Mouse (Mus musculus): ENCODE results near the gene Scgb1c1. TPM values are rescaled to one million over a fixed set of nuclear protein-coding genes. Genes with fewer than 3 reads are reported as not detected.

The Scgb1c1 gene
- polyA plus RNA-seq, 1 experiment from 2014 or later = not detected

Other genes starting within 250 kb of the Scgb1c1 start
- gene Olfr46, start 244.3 kb upstream of the Scgb1c1 start, polyA plus RNA-seq (2015; fragmentation: Nextera tagmentation; extraction: Ambion mirVana) = not detected in 2 replicates
- not detected in 2 replicates for gene Olfr61, start 216.6 kb upstream of the Scgb1c1 start, polyA plus RNA-seq (2015; fragmentation: Nextera tagmentation; extraction: Ambion mirVana)
- not detected in 2 replicates for gene Olfr53, start 199.1 kb upstream of the Scgb1c1 start, polyA plus RNA-seq (2015; fragmentation: Nextera tagmentation; extraction: Ambion mirVana)
- not detected in 2 replicates for gene Olfr539, start 185.6 kb upstream of the Scgb1c1 start, polyA plus RNA-seq (2015; fragmentation: Nextera tagmentation; extraction: Ambion mirVana)
- not detected in 2 replicates for gene Olfr45, start 163.6 kb upstream of the Scgb1c1 start, polyA plus RNA-seq (2015; fragmentation: Nextera tagmentation; extraction: Ambion mirVana)
- not detected in 2 replicates for gene Olfr541, start 148.3 kb upstream of the Scgb1c1 start, polyA plus RNA-seq (2015; fragmentation: Nextera tagmentation; extraction: Ambion mirVana)
- gene Cyp2e1, start 81.8 kb upstream of the Scgb1c1 start, polyA plus RNA-seq (2015; fragmentation: Nextera tagmentation; extraction: Ambion mirVana) = 1.4 and 1.8 TPM in 2 replicates
- gene Syce1, start 57.7 kb upstream of the Scgb1c1 start, polyA plus RNA-seq (2015; fragmentation: Nextera tagmentation; extraction: Ambion mirVana) = 0.25 and 0.37 TPM in 2 replicates
- 1.4 and 1.6 TPM in 2 replicates for gene Zfp941, start 23.4 kb upstream of the Scgb1c1 start, polyA plus RNA-seq (2015; fragmentation: Nextera tagmentation; extraction: Ambion mirVana)
- gene Urah, start 10.5 kb upstream of the Scgb1c1 start, polyA plus RNA-seq (2015; fragmentation: Nextera tagmentation; extraction: Ambion mirVana) = 0.49 and 0.92 TPM in 2 replicates
- gene Odf3, start 2.3 kb downstream of the Scgb1c1 start, polyA plus RNA-seq (2015; fragmentation: Nextera tagmentation; extraction: Ambion mirVana) = 0.12 TPM in 1 of 2 replicates, not detected in the other
- gene Gm45785, start 10.8 kb downstream of the Scgb1c1 start, polyA plus RNA-seq (2015; fragmentation: Nextera tagmentation; extraction: Ambion mirVana) = not detected in 2 replicates
- gene Ric8a, start 11.4 kb downstream of the Scgb1c1 start, polyA plus RNA-seq (2015; fragmentation: Nextera tagmentation; extraction: Ambion mirVana) = 69.7 and 73.6 TPM in 2 replicates
- 41.7 and 42.1 TPM in 2 replicates for gene Bet1l, start 12.0 kb downstream of the Scgb1c1 start, polyA plus RNA-seq (2015; fragmentation: Nextera tagmentation; extraction: Ambion mirVana)
- 242 and 246 TPM in 2 replicates for gene Psmd13, start 36.4 kb downstream of the Scgb1c1 start, polyA plus RNA-seq (2015; fragmentation: Nextera tagmentation; extraction: Ambion mirVana)
- gene Sirt3, start 36.8 kb downstream of the Scgb1c1 start, polyA plus RNA-seq (2015; fragmentation: Nextera tagmentation; extraction: Ambion mirVana) = 41.5 and 42.6 TPM in 2 replicates
- gene Cox8b, start 54.9 kb downstream of the Scgb1c1 start, polyA plus RNA-seq (2015; fragmentation: Nextera tagmentation; extraction: Ambion mirVana) = 1.4 and 2.6 TPM in 2 replicates
- 1.9 and 2.2 TPM in 2 replicates for gene Nlrp6, start 75.4 kb downstream of the Scgb1c1 start, polyA plus RNA-seq (2015; fragmentation: Nextera tagmentation; extraction: Ambion mirVana)
- gene Pgghg, start 95.8 kb downstream of the Scgb1c1 start, polyA plus RNA-seq (2015; fragmentation: Nextera tagmentation; extraction: Ambion mirVana) = 25.3 and 26.6 TPM in 2 replicates
- 4.2 and 5.8 TPM in 2 replicates for gene Ifitm5, start 104.7 kb downstream of the Scgb1c1 start, polyA plus RNA-seq (2015; fragmentation: Nextera tagmentation; extraction: Ambion mirVana)
- gene Gm45717, start 110.4 kb downstream of the Scgb1c1 start, polyA plus RNA-seq (2015; fragmentation: Nextera tagmentation; extraction: Ambion mirVana) = 0.76 TPM in 1 of 2 replicates, not detected in the other
- 991 and 995 TPM in 2 replicates for gene Ifitm2, start 110.4 kb downstream of the Scgb1c1 start, polyA plus RNA-seq (2015; fragmentation: Nextera tagmentation; extraction: Ambion mirVana)
- 64.6 and 72.4 TPM in 2 replicates for gene Ifitm1, start 121.7 kb downstream of the Scgb1c1 start, polyA plus RNA-seq (2015; fragmentation: Nextera tagmentation; extraction: Ambion mirVana)
- 210 and 234 TPM in 2 replicates for gene Ifitm3, start 165.2 kb downstream of the Scgb1c1 start, polyA plus RNA-seq (2015; fragmentation: Nextera tagmentation; extraction: Ambion mirVana)
- gene Ifitm6, start 172.4 kb downstream of the Scgb1c1 start, polyA plus RNA-seq (2015; fragmentation: Nextera tagmentation; extraction: Ambion mirVana) = 0.94 and 1.5 TPM in 2 replicates
- not detected in 2 replicates for gene Gm17387, start 183.6 kb downstream of the Scgb1c1 start, polyA plus RNA-seq (2015; fragmentation: Nextera tagmentation; extraction: Ambion mirVana)
- gene B4galnt4, start 215.6 kb downstream of the Scgb1c1 start, polyA plus RNA-seq (2015; fragmentation: Nextera tagmentation; extraction: Ambion mirVana) = 13.2 and 13.9 TPM in 2 replicates
- gene Pkp3, start 232.7 kb downstream of the Scgb1c1 start, polyA plus RNA-seq (2015; fragmentation: Nextera tagmentation; extraction: Ambion mirVana) = 9.2 and 10.5 TPM in 2 replicates